Mouse (Mus musculus): ENCODE measurements around the gene Cblb.

GRCm38 (mm10) chr16:51988027-51988426 lies 43.0 kb upstream of the Cblb start:
- TF ChIP-seq CTCF (IDR thresholded peaks at IDR 0.05; ENCODE audit: low read depth) (no peak), EP300 (IDR thresholded peaks at IDR 0.05; ENCODE audit: low read depth) (no peak)

Data from liver, postnatal 0 days (tissue).